Mouse (Mus musculus) stomach, postnatal 0 days (tissue): ENCODE results near the gene Ifi207. TPM values are rescaled to one million over a fixed set of nuclear protein-coding genes. Genes with fewer than 3 reads are reported as not detected.
"Not testable (repeated sequence)": the region's sequence is repeated elsewhere in the genome, so short reads cannot be mapped to it uniquely, and the experiment has no call there.

Source experiments
- ATAC-seq: fragments of 200-750 bp; cut with Nextera tagmentation; 2 replicates; pipeline ENCODE4 v1.8.0; 2017; ENCODE audit not compliant: low FRiP score, low TSS enrichment
- DNase-seq: peaks from one replicate; pipeline ENCODE4 v3.0.0-alpha.2; 2016; ENCODE audit warnings: low spot score
- H3K27ac ChIP-seq: fragments of 300-500 bp; sonication (generic); replicated peaks from 2 replicates; pipeline ENCODE4 v1.5.1; 2014; ENCODE audit warnings: mild to moderate bottlenecking, control low read depth
- H3K27me3 ChIP-seq: fragments of 300-500 bp; sonication (generic); 2 replicates; pipeline ENCODE4 v1.6.1; 2014; ENCODE audit warnings: low read length; ENCODE audit not compliant: control insufficient read depth, insufficient read depth
- H3K36me3 ChIP-seq: fragments of 300-500 bp; sonication (generic); 2 replicates; pipeline ENCODE4 v1.6.1; 2014; ENCODE audit warnings: low read length, mixed read lengths; ENCODE audit not compliant: control insufficient read depth, insufficient read depth
- H3K4me1 ChIP-seq: fragments of 300-500 bp; sonication (generic); replicated peaks from 2 replicates; pipeline ENCODE4 v1.6.1; 2014; ENCODE audit warnings: antibody characterized with exemption; ENCODE audit not compliant: control insufficient read depth, insufficient read depth
- H3K4me2 ChIP-seq: fragments of 300-500 bp; sonication (generic); replicated peaks from 2 replicates; pipeline ENCODE4 v1.6.1; 2014; ENCODE audit warnings: low read depth, mild to moderate bottlenecking, control low read depth, moderate library complexity
- H3K4me3 ChIP-seq: fragments of 300-500 bp; sonication (generic); 2 replicates; pipeline ENCODE4 v1.5.1; 2014; ENCODE audit warnings: low read depth, low read length, control low read depth
- H3K9ac ChIP-seq: fragments of 300-500 bp; sonication (generic); 2 replicates; pipeline ENCODE4 v1.6.1; 2014; ENCODE audit warnings: mild to moderate bottlenecking, low read length, control low read depth, mixed read lengths
- H3K9me3 ChIP-seq: fragments of 300-500 bp; sonication (generic); 2 replicates; pipeline ENCODE4 v1.6.1; 2016; ENCODE audit warnings: low read length; ENCODE audit not compliant: control insufficient read depth
- CTCF ChIP-seq: IDR thresholded peaks from 2 replicates; pipeline ENCODE4 v1.5.1; 2016; ENCODE audit warnings: antibody characterized with exemption, low read depth, mild to moderate bottlenecking, moderate library complexity
- EP300 ChIP-seq: optimal IDR thresholded peaks from 2 replicates; pipeline ENCODE3; 2016; ENCODE audit warnings: antibody characterized with exemption
- WGBS: fragments of 180-500 bp; shearing (Covaris S2); extraction: QIAGEN DNeasy Blood & Tissue Kit; methylation state at CpG from one replicate; pipeline ENCODE4 v1.1.7; 2014; 5-methylcytosine and 5-hydroxymethylcytosine counted together
- polyA plus RNA-seq: library from polyadenylated mRNA; unstranded; fragments of >200 nt; fragmentation: Nextera tagmentation; extraction: Ambion mirVana; gene quantifications from 2 replicates; pipeline ENCODE4 v1.2.1, GENCODE M21; 2015

Ifi207 gene
- polyA plus RNA-seq, 1 experiment from 2014 or later: 0.85 TPM

DNA sequence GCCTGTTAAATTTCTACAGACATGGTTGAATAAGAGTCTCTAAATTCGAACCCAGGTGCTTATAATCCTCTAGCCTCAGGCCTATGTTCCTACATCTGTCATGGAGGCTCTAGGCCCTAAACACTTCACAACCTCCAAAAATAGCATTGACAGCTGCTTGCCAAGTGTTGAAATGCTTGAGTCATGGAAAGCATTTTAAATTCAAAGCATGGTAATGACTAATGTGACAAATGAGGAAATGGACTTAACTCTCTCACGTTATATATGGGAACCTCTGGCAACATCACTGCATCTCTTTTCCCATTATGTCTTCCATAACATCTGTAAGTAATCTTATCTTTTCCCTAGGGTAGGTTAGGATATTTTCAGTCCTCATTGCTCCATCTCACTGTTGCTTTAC is 4.6 kb downstream of the Ifi207 start:
- 46% methylated on average over 2 of the region's 2 CpGs for WGBS
- H3K4me2 ChIP-seq: no peak overlapping the region
- no peaks in the 10 kb centered on the region for H3K4me1 ChIP-seq
- no peaks in the 10 kb centered on the region for H3K9me3 ChIP-seq
- no peak overlapping the region for H3K27ac ChIP-seq
- TF ChIP-seq EP300: no peak
- TF ChIP-seq CTCF: no peak
- no peak for ATAC-seq
- no peak for DNase-seq
- no peaks in the 10 kb centered on the region for H3K36me3 ChIP-seq
- no peaks in the 10 kb centered on the region for H3K27me3 ChIP-seq
- no peak overlapping the region for H3K9ac ChIP-seq
- no peak overlapping the region for H3K4me3 ChIP-seq

GRCm38 (mm10) chr1:173735015-173735414 is 6.5 kb downstream of the Ifi207 start:
- H3K27ac ChIP-seq, ATAC-seq, H3K4me3 ChIP-seq, H3K4me2 ChIP-seq, H3K9me3 ChIP-seq, H3K9ac ChIP-seq, DNase-seq, H3K36me3 ChIP-seq, H3K27me3 ChIP-seq, H3K4me1 ChIP-seq: not testable (repeated sequence)
- WGBS: 81% methylated on average over 4 of the region's 4 CpGs

GRCm38 (mm10) chr1:173733219-173733618 is 8.3 kb downstream of the Ifi207 start:
- TF ChIP-seq CTCF (no peak), EP300 (no peak)
- Histone ChIP-seq H3K27me3 (no peaks in the 10 kb centered on the region), H3K9ac (no peak overlapping the region), H3K36me3 (no peaks in the 10 kb centered on the region), H3K4me2 (no peak overlapping the region), H3K4me3 (no peak overlapping the region), H3K4me1 (no peaks in the 10 kb centered on the region), H3K9me3 (no peaks in the 10 kb centered on the region), H3K27ac (no peak overlapping the region)
- ATAC-seq (no peak), DNase-seq (no peak)
- WGBS: 16% methylated on average over 7 of the region's 7 CpGs

DNA sequence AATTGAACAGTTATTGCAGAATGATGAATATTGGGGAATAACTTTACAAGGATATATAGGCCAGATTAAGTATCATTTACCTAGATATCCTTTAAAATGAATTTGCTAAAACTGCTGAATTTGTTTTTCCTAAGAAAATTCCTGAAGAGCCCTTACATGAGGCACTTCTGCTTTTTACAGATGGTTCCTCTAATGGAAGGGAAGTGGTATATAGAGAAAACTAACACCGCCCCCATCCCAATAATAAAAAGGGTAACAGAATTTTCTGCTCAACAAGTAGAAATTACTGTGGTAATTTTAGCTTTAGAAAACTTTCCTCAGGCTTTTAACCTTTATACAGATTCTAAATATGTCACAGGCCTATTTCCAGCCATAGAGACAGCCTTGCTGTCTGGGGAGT is 47.3 kb downstream of the Ifi207 start:
- Histone ChIP-seq H3K27me3 (no peaks in the 10 kb centered on the region), H3K4me1 (no peaks in the 10 kb centered on the region), H3K4me2 (no peak overlapping the region), H3K36me3 (no peaks in the 10 kb centered on the region), H3K27ac (no peak overlapping the region), H3K9ac (no peak overlapping the region), H3K9me3 (no peaks in the 10 kb centered on the region), H3K4me3 (no peak overlapping the region)
- ATAC-seq (no peak), DNase-seq (no peak)
- TF ChIP-seq EP300 (no peak), CTCF (no peak)
- WGBS: 91% methylated on average over 1 of the region's 1 CpGs

DNA sequence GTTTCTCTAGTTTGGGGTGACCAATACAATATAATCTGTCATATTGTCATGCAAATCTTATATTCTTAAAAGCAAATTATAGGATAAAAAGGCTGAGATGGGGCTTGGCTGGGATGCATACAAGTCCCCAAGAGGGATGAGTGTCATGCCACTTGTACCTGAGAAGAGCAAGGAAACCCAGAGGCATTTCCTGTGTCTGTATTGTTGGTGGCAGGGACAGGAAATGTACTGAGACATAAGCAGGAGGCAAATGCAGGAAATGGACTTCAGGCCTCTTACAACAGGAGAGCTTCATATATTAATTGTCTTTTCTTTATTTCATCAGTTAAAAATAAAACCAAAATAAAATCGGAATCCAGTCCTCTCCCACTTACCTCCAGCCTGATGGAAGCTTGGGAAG is 62.9 kb downstream of the Ifi207 start:
- not testable (repeated sequence) for H3K4me2 ChIP-seq, H3K9me3 ChIP-seq, H3K36me3 ChIP-seq, H3K4me3 ChIP-seq, ATAC-seq, H3K27me3 ChIP-seq, H3K4me1 ChIP-seq, H3K27ac ChIP-seq, DNase-seq, H3K9ac ChIP-seq
- WGBS: 70% methylated on average over 1 of the region's 1 CpGs

DNA sequence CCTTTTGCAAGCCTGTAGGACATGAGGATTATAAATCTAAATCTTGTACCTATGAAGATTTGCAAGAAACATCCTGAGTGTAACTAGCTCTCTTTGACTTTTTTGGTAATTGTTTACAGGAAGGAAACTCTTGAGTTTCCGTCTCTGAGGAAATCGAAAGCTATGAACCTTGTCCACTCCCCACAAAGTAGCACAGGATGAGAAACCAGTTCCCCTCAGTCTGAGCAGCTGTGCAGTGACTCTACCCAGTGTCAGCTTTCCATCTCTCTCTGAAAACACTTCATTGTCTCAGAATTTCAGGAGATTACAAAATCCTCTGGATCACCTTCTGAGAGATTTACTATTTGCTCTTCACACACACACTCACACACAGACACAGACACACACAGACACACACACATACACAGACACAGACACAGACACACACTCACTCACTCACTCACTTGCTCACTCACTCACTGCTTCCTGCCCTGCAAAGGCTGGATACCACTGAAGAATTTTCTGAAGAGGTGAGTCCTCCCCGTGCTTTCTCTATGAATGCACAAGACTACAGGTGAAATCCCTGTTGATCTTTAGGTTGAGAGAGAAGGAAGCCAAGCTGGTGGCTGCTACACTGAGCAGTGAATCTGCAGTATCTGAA is 68.0 kb downstream of the Ifi207 start, which contains the start of gene Ifi208:
TSS of gene Ifi208 (plus strand) at position 218 of the 640 bp plus-strand sequence.
- not testable (repeated sequence) for ATAC-seq, DNase-seq
- 24% methylated on average over 3 of the region's 3 CpGs for WGBS

More for the DNA sequence above, 68.0 kb downstream of the Ifi207 start, which contains the start of gene Ifi208:
- H3K27ac ChIP-seq, H3K4me2 ChIP-seq, H3K27me3 ChIP-seq, H3K9ac ChIP-seq, H3K4me3 ChIP-seq, H3K36me3 ChIP-seq, H3K4me1 ChIP-seq, H3K9me3 ChIP-seq: not testable (repeated sequence)

Other genes starting within 250 kb of the Ifi207 start
- gene Ifi214, start 205.8 kb downstream of the Ifi207 start, polyA plus RNA-seq: not detected in 2 replicates
- 0.34 TPM in 2 replicates for gene Ifi213, start 142.5 kb downstream of the Ifi207 start, polyA plus RNA-seq
- 0.32 and 0.74 TPM in 2 replicates for gene Ifi209, start 110.8 kb downstream of the Ifi207 start, polyA plus RNA-seq
- not detected in 2 replicates for gene Ifi208, start 68.1 kb downstream of the Ifi207 start, polyA plus RNA-seq
- gene Ifi204, start 25.2 kb upstream of the Ifi207 start, polyA plus RNA-seq: 2.3 and 2.7 TPM in 2 replicates
- 1.4 TPM in 2 replicates for gene Ifi211, start 171.3 kb upstream of the Ifi207 start, polyA plus RNA-seq
- gene Mndal, start 200.7 kb upstream of the Ifi207 start, polyA plus RNA-seq: 3.8 and 4.0 TPM in 2 replicates
- gene Ifi203, start 200.9 kb upstream of the Ifi207 start, polyA plus RNA-seq: 1.6 and 2.0 TPM in 2 replicates
- 0.19 and 0.51 TPM in 2 replicates for gene Ifi202b, start 241.0 kb upstream of the Ifi207 start, polyA plus RNA-seq